Mouse (Mus musculus): ENCODE measurements around the gene Casz1.

DNA sequence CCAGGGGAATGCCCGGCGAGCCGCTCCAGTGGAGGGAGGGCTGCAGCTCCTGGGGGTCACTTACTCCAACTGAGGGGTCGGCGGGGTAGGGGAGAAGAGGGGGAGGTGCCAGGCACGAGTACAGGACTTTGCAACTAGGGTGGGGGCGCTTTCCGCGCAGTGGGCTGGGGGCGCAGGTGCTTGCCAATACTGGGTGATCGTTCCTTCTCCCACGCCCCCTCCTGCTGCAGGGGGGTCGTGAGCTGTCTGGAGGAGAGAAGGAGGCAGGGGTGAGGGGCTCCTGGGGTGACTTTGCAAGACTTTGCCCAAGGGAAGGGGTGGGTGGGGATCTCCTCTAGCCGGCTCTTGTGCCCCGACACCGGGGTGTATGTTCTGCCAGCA, 541 bp downstream of the Casz1 start:
- no peak for TF ChIP-seq CTCF (IDR thresholded peaks at IDR 0.05; ENCODE audit: low read depth)
- TF ChIP-seq EP300 (optimal IDR thresholded peaks at IDR 0.05): no peak
